Mouse (Mus musculus) heart, embryonic 16.5 days (tissue): ENCODE measurements at regions not wholly inside any gene's neighbourhood (a gene's known extent, or its start where the extent isn't known, plus 50 kb on each side); places are given as distances from the start of the nearest gene placed in this dataset.

Source experiments
- ATAC-seq: fragments of 200-750 bp; cut with Nextera tagmentation; replicated peaks from 2 replicates; pipeline ENCODE4 v1.8.0; 2017; ENCODE audit warnings: moderate number of reproducible peaks; ENCODE audit not compliant: insufficient read depth, low FRiP score; ENCODE audit errors: extremely low read depth
- H3K27ac ChIP-seq: fragments of 300-500 bp; sonication (generic); 2 replicates; pipeline ENCODE4 v1.5.1; 2014; ENCODE audit warnings: mild to moderate bottlenecking, low read length, control low read depth, moderate library complexity
- H3K27me3 ChIP-seq: fragments of 300-500 bp; sonication (generic); 2 replicates; pipeline ENCODE4 v1.6.1; 2014; ENCODE audit warnings: low read length, mixed read lengths; ENCODE audit not compliant: control insufficient read depth, insufficient read depth
- H3K36me3 ChIP-seq: fragments of 300-500 bp; sonication (generic); 2 replicates; pipeline ENCODE4 v1.6.1; 2014; ENCODE audit not compliant: control insufficient read depth, insufficient read depth
- H3K4me1 ChIP-seq: fragments of 300-500 bp; sonication (generic); 2 replicates; pipeline ENCODE4 v1.6.1; 2014; ENCODE audit warnings: low read length, mixed read lengths; ENCODE audit not compliant: control insufficient read depth, insufficient read depth
- H3K4me2 ChIP-seq: fragments of 300-500 bp; sonication (generic); 2 replicates; pipeline ENCODE4 v1.6.1; 2014; ENCODE audit warnings: low read depth, mild to moderate bottlenecking, control low read depth, low read length
- H3K4me3 ChIP-seq: fragments of 300-500 bp; sonication (generic); 2 replicates; pipeline ENCODE4 v1.5.1; 2014; ENCODE audit warnings: mild to moderate bottlenecking, control low read depth, low read length
- H3K9ac ChIP-seq: fragments of 300-500 bp; sonication (generic); 2 replicates; pipeline ENCODE4 v1.6.1; 2014; ENCODE audit warnings: low read length, control low read depth
- H3K9me3 ChIP-seq: fragments of 300-500 bp; sonication (generic); replicated peaks from 2 replicates; pipeline ENCODE4 v1.6.1; 2016; ENCODE audit warnings: low read length; ENCODE audit not compliant: control insufficient read depth
- WGBS: fragments of 180-500 bp; shearing (Covaris S2); extraction: QIAGEN DNeasy Blood & Tissue Kit; methylation state at CpG from one replicate; pipeline ENCODE4 v1.1.7; 2014; 5-methylcytosine and 5-hydroxymethylcytosine counted together

GRCm38 (mm10) chr9:41337375-41337774 is 175.9 kb upstream of the Ubash3b start:
- H3K9me3 ChIP-seq, result no peaks in the 10 kb centered on the region
- H3K4me1 ChIP-seq, result peaks cover 3% of the 10 kb centered on the region
- H3K27ac ChIP-seq, result no peak overlapping the region
- no peaks in the 10 kb centered on the region for H3K27me3 ChIP-seq
- H3K9ac ChIP-seq, result no peak overlapping the region
- ATAC-seq, result no peak
- H3K4me2 ChIP-seq, result no peak overlapping the region
- H3K36me3 ChIP-seq, result no peaks in the 10 kb centered on the region
- no peak overlapping the region for H3K4me3 ChIP-seq
- WGBS, result 74% methylated on average over 2 of the region's 2 CpGs

DNA sequence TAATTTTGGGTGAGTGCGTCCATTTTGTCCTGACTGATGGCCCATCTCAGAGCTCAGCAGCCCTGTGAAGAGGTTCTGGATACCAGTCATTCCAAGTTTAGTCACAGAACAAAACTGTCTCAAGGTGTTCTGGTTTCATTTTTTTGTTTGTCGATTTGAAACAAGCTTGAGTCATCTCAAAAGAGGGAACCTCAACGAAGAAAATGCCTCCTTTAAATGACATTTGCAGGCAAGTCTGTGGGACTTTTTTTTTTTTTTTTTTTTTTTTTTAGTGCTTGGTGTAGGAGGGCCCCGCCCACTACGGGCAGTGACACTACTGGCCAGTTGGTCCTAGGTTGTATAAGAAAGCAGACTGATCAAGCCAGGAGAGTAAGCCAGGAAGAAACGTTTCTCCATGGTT is 175.3 kb upstream of the Ubash3b start:
- H3K9ac ChIP-seq, result no peak overlapping the region
- no peaks in the 10 kb centered on the region for H3K9me3 ChIP-seq
- H3K4me3 ChIP-seq, result no peak overlapping the region
- H3K4me1 ChIP-seq, result peaks cover 3% of the 10 kb centered on the region
- no peaks in the 10 kb centered on the region for H3K27me3 ChIP-seq
- 71% methylated on average over 6 of the region's 6 CpGs for WGBS
- ATAC-seq, result no peak
- H3K27ac ChIP-seq, result no peak overlapping the region
- no peaks in the 10 kb centered on the region for H3K36me3 ChIP-seq
- H3K4me2 ChIP-seq, result no peak overlapping the region

DNA sequence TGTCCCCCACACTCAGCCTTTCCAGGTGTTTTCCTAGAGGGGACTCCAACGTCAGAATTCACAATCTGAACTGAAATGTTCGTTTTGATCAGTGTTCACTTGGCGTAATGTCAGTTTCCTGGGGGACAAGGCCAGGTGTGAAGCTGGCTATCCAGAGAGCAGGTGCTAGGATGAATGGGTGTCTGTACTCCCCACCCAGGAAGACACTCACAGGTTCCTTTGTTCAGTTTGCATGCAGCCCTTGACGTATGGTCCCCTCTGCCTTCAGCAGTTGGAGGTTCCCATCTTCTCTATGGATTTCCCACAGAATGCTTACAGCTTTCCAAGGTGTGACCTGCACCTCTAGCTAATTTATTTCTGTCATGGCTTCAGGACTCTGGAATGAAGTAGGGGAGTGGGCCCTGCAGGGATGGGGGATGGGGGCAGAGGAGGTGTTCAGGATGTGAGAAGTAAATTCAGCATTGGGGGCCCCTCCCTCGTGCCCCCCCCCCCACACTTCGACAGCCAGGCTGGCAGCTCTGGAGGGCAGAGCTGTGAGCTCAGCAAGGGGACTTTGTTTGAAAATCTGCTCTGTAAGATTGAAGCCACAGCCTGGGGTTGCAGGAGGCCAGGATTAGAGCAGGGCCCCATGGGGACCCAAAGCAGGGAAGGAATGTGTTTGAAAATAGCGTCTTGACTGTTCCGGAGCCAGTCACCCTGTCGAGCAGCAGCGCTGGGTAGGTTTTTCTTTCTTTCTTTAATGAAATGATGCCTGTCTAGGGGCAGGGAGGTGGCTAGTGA is 173.2 kb upstream of the Ubash3b start:
- Histone ChIP-seq H3K36me3 (no peaks in the 10 kb centered on the region), H3K27me3 (no peaks in the 10 kb centered on the region), H3K4me1 (peaks cover 3% of the 10 kb centered on the region), H3K9ac (no peak overlapping the region), H3K4me3 (no peak overlapping the region), H3K4me2 (no peak overlapping the region), H3K27ac (no peak overlapping the region), H3K9me3 (no peaks in the 10 kb centered on the region)
- WGBS, result 29% methylated on average over 10 of the region's 10 CpGs
- ATAC-seq, result no peak

DNA sequence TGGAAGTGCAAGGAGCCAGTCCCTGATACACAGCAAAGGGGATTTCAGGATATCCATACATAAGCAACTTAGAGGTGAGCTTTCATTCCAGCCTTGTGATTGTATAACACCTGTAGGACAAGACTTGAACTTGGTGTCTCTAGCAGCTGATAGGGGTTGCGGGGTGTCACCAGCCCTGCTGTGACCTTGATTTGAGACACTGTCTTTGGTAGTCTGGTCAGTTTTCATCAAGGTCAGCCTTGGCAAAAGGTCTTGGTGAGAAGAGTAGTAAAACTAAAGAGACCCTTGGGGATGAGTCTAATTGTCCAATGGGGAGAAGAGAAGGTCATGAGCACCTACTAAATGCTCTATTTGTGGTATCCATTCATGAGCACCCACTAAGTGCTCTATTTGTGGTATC is 172.0 kb upstream of the Ubash3b start:
- no peak overlapping the region for H3K9ac ChIP-seq
- no peak overlapping the region for H3K27ac ChIP-seq
- no peaks in the 10 kb centered on the region for H3K27me3 ChIP-seq
- ATAC-seq, result no peak
- peaks cover 4% of the 10 kb centered on the region for H3K4me1 ChIP-seq
- H3K4me3 ChIP-seq, result no peak overlapping the region
- no peaks in the 10 kb centered on the region for H3K36me3 ChIP-seq
- 100% methylated on average over 1 of the region's 1 CpGs for WGBS
- no peak overlapping the region for H3K4me2 ChIP-seq
- H3K9me3 ChIP-seq, result no peaks in the 10 kb centered on the region

- H3K4me3 ChIP-seq, result no peak overlapping the region
- H3K36me3 ChIP-seq, result no peaks in the 10 kb centered on the region
- H3K4me2 ChIP-seq, result no peak overlapping the region
- H3K9me3 ChIP-seq, result no peaks in the 10 kb centered on the region
- H3K27me3 ChIP-seq, result no peaks in the 10 kb centered on the region
- no peak for ATAC-seq
- H3K9ac ChIP-seq, result no peak overlapping the region
- WGBS, result 86% methylated on average over 1 of the region's 1 CpGs
- peaks cover 14% of the 10 kb centered on the region for H3K4me1 ChIP-seq
- H3K27ac ChIP-seq, result no peak overlapping the region
These were observed 167.5 kb upstream of the Ubash3b start for GRCm38 (mm10) chr9:41328959-41329358.

- no peaks in the 10 kb centered on the region for H3K27me3 ChIP-seq
- H3K4me2 ChIP-seq, result peak overlapping the region; percentile 13; the same call in 1 of the 2 replicates
- peaks cover 14% of the 10 kb centered on the region for H3K4me1 ChIP-seq
- no peak overlapping the region for H3K27ac ChIP-seq
- 0 out of 2 replicates have a peak overlapping the region, but pooled peaks have one; percentile 23 for H3K9ac ChIP-seq
- no peak overlapping the region for H3K4me3 ChIP-seq
- ATAC-seq, result no peak
- 39% methylated on average over 5 of the region's 5 CpGs for whole genome bisulfite sequencing
- no peaks in the 10 kb centered on the region for H3K36me3 ChIP-seq
- no peaks in the 10 kb centered on the region for H3K9me3 ChIP-seq
These were observed 167.0 kb upstream of the Ubash3b start for GRCm38 (mm10) chr9:41328480-41328879.

GRCm38 (mm10) chr9:41328056-41328455 is 166.6 kb upstream of the Ubash3b start:
- H3K36me3 ChIP-seq, result no peaks in the 10 kb centered on the region
- peak overlapping the region; percentile 13; the same call in 1 of the 2 replicates for H3K4me2 ChIP-seq
- no peak overlapping the region for H3K4me3 ChIP-seq
- no peaks in the 10 kb centered on the region for H3K9me3 ChIP-seq
- peaks cover 14% of the 10 kb centered on the region for H3K4me1 ChIP-seq
- 7% methylated on average over 1 of the region's 1 CpGs for WGBS
- H3K27me3 ChIP-seq, result no peaks in the 10 kb centered on the region
- H3K27ac ChIP-seq, result no peak overlapping the region
- no peak for ATAC-seq
- H3K9ac ChIP-seq, result no peak overlapping the region

DNA sequence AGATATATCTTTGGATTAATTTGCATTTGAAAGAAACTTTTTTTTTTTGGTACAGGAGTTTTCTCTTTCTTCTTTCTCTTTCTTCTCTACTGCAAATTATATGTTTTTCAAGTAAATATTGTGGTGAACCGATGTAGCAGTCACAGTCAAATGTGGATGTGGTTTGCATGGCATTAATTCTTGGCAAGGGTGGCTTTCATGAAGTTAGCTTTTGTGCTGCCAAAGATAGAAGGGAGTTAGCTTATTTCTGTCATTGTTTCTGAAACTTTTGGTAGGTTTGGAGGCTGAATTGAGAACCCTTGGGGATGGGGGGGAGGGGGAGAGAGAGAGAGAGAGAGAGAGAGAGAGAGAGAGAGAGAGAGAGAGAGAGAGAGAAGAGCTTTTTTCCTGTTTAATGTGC is 166.1 kb upstream of the Ubash3b start:
- H3K4me2 ChIP-seq, result no peak overlapping the region; the same call in 1 of the 2 replicates
- H3K4me1 ChIP-seq, result peaks cover 14% of the 10 kb centered on the region
- no peaks in the 10 kb centered on the region for H3K36me3 ChIP-seq
- H3K9ac ChIP-seq, result no peak overlapping the region
- H3K27me3 ChIP-seq, result no peaks in the 10 kb centered on the region
- no peaks in the 10 kb centered on the region for H3K9me3 ChIP-seq
- no peak for ATAC-seq
- no peak overlapping the region for H3K27ac ChIP-seq
- no peak overlapping the region for H3K4me3 ChIP-seq
- 59% methylated on average over 1 of the region's 1 CpGs for WGBS

DNA sequence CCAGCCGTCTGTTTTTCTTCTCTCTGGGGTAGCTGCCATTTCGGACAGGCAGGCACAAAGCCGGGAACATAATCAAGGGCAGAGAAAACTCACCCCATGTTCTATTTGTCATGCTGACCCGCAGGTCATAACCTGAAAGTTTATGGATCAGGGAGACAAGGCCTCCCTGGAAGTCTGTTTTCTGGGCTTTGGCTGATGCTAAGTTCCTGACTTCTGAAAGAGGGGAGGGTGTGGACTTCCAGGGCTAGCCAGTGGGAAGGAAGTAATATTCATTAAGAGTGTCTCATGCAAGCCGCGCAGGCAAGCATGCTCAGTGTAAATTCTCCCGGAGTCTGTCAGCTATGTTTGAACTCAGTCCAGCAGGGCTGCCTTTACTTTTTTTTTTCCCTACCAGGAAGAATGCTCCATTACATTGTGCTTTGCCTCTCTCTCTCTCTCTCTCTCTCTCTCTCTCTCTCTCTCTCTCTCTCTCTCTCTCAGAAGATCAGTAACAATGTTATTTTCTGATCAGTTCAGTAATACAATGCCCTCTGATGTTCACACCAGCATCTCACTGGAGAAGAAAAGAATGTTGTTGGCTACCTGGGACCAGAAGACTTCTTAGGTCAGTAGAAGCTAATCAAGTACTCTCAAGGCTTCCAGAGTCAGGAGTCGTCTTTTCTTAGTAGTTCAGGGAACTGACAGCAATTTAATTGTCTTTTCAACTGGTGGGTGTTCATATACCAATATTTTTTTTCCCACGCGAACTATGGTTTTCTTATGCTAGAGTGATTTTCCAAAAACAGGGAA is 165.5 kb upstream of the Ubash3b start:
- Histone ChIP-seq H3K4me1 (peaks cover 14% of the 10 kb centered on the region), H3K4me2 (peak overlapping the region; percentile 45), H3K27me3 (no peaks in the 10 kb centered on the region), H3K9me3 (no peaks in the 10 kb centered on the region), H3K9ac (0 out of 2 replicates have a peak overlapping the region, but pooled peaks have one; percentile 45), H3K27ac (peak overlapping the region; percentile 83), H3K4me3 (no peak overlapping the region; the same call in 1 of the 2 replicates), H3K36me3 (no peaks in the 10 kb centered on the region)
- ATAC-seq, result peak; percentile 84
- WGBS, result 29% methylated on average over 10 of the region's 10 CpGs
